Mouse (Mus musculus) midbrain, embryonic 12.5 days (tissue): ENCODE measurements around the gene Gpalpp1. TPM values are rescaled to one million over a fixed set of nuclear protein-coding genes. Genes with fewer than 3 reads are reported as not detected.

ENCODE experiments used
- ATAC-seq: fragments of 200-750 bp; cut with Nextera tagmentation; 2 replicates; pipeline ENCODE4 v1.8.0; 2017; ENCODE audit warnings: low read depth, moderate TSS enrichment, moderate library complexity; ENCODE audit not compliant: low FRiP score
- H3K27ac ChIP-seq: fragments of 300-500 bp; sonication (generic); replicated peaks from 2 replicates; pipeline ENCODE4 v1.5.1; 2016; ENCODE audit warnings: mild to moderate bottlenecking
- H3K27me3 ChIP-seq: fragments of 300-500 bp; sonication (generic); 2 replicates; pipeline ENCODE4 v1.6.1; 2016; ENCODE audit warnings: mild to moderate bottlenecking
- H3K36me3 ChIP-seq: fragments of 300-500 bp; sonication (generic); 2 replicates; pipeline ENCODE4 v1.6.1; 2016
- H3K4me1 ChIP-seq: fragments of 300-500 bp; sonication (generic); 2 replicates; pipeline ENCODE4 v1.6.1; 2016
- H3K4me2 ChIP-seq: fragments of 300-500 bp; sonication (generic); replicated peaks from 2 replicates; pipeline ENCODE4 v1.6.1; 2016; ENCODE audit warnings: mild to moderate bottlenecking, moderate library complexity
- H3K4me3 ChIP-seq: fragments of 300-500 bp; sonication (generic); 2 replicates; pipeline ENCODE4 v1.5.1; 2016; ENCODE audit warnings: mild to moderate bottlenecking
- H3K9ac ChIP-seq: fragments of 300-500 bp; sonication (generic); replicated peaks from 2 replicates; pipeline ENCODE4 v1.6.1; 2016; ENCODE audit warnings: mild to moderate bottlenecking, moderate library complexity
- H3K9me3 ChIP-seq: fragments of 300-500 bp; sonication (generic); 2 replicates; pipeline ENCODE4 v1.6.1; 2016; ENCODE audit warnings: mild to moderate bottlenecking
- WGBS: fragments of 180-500 bp; shearing (Covaris S2); methylation state at CpG from one replicate; pipeline ENCODE4 v1.1.7; 2016; 5-methylcytosine and 5-hydroxymethylcytosine counted together
- polyA plus RNA-seq: library from polyadenylated mRNA; unstranded; fragments of >200 nt; fragmentation: Nextera tagmentation; extraction: Ambion mirVana; gene quantifications from 2 replicates; pipeline ENCODE4 v1.2.1, GENCODE M21; 2016

The Gpalpp1 gene
- polyA plus RNA-seq, 1 experiment from 2014 or later, result 19.2 TPM

DNA sequence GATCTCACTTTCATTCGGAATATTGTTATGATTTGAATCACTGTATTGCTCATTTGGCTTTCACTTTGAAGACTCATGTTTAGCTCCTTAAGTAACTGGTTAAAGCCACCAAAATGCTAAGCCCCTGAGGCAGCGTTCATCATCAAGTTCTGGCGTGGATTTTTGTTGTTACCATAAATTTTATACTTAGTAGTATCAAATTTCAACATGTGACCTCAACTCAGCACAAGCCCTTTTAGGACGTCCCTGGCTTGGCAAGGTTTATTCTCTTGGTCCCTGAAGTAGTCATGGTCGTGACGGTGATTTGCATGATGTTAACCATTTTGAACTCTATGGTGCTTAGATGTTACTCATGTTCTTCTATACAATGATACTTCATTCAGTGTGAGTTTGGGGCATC, 36.5 kb upstream of the Gpalpp1 start:
- Histone ChIP-seq H3K36me3 (no peaks in the 10 kb centered on the region), H3K9ac (no peak overlapping the region), H3K27ac (no peak overlapping the region), H3K4me1 (peaks cover 11% of the 10 kb centered on the region; the same call in 1 of the 2 replicates), H3K27me3 (0 out of 2 replicates have a peak, but pooled peaks cover 4% of the 10 kb centered on the region), H3K4me3 (no peak overlapping the region), H3K9me3 (no peaks in the 10 kb centered on the region), H3K4me2 (no peak overlapping the region)
- ATAC-seq, result no peak
- 88% methylated on average over 6 of the region's 6 CpGs for WGBS

DNA sequence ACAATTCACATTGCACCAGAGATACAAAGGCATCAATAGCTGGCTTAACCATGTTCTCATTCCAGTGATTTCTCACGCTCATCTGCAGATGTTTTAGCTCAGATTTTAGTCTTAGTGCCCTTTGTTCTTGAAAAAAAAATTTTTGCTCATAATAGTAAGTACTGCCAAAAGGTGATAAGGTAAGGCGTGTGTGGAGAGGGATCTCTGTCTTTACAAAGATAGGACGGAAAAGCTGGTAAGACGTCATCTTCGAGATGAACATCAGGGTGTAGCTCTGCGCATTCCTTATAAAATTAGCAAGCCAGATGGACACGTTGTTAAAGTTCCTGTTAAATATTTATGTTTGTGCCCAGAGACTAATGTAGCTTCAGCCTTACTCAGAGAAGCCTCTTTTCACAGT, 35.3 kb upstream of the Gpalpp1 start:
- 46% methylated on average over 7 of the region's 7 CpGs for WGBS
- Histone ChIP-seq H3K9me3 (no peaks in the 10 kb centered on the region), H3K27ac (no peak overlapping the region), H3K4me1 (peaks cover 6% of the 10 kb centered on the region; the same call in 1 of the 2 replicates), H3K36me3 (no peaks in the 10 kb centered on the region), H3K4me3 (no peak overlapping the region), H3K27me3 (0 out of 2 replicates have a peak, but pooled peaks cover 4% of the 10 kb centered on the region), H3K9ac (no peak overlapping the region), H3K4me2 (no peak overlapping the region)
- ATAC-seq, result no peak

DNA sequence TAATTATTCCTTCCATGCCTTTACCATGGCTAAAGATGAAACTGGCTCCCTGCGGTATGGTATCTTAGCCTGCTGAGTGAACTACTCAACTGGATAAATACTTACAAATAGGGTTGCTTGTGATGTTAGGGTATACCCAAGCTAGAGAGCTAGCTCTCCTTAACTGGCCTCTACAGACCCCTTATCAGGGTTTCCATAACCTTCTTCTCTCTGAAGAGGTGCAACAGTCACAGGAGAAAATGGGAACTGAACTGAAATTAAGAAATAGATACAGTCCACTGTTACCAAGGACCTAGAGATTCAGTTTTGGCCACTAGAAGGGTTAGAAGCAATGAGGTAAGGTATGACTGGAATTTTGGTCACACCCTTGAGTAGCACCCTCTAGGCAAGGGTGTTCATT, 34.7 kb upstream of the Gpalpp1 start:
- Histone ChIP-seq H3K4me1 (peaks cover 6% of the 10 kb centered on the region; the same call in 1 of the 2 replicates), H3K4me2 (no peak overlapping the region), H3K9me3 (no peaks in the 10 kb centered on the region), H3K27ac (no peak overlapping the region), H3K36me3 (no peaks in the 10 kb centered on the region), H3K4me3 (no peak overlapping the region), H3K27me3 (0 out of 2 replicates have a peak, but pooled peaks cover under 1% of the 10 kb centered on the region), H3K9ac (no peak overlapping the region)
- no peak for ATAC-seq
- 71% methylated on average over 1 of the region's 1 CpGs for WGBS

DNA sequence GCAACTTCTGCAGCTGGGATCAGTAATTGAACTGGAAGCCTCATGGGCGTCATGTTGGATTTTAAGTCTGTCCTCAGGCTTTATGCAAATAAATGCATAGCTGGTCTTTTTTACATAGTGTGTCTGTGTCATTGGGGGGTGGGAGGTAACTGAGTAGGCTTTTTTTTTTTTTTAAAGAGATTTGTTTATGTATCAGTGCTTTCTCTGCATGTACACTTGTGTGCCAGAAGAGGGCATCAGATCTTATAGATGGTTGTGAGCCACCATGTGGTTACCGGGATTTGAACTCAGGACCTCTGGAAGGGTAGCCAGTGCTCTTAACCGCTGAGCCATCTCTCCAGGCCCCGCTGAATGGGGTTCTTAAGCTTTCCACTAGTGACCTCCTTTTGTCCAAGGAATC, 24.4 kb upstream of the Gpalpp1 start:
- H3K27ac ChIP-seq, result no peak overlapping the region
- ATAC-seq, result no peak
- no peak overlapping the region for H3K9ac ChIP-seq
- H3K36me3 ChIP-seq, result peaks cover 61% of the 10 kb centered on the region
- H3K4me1 ChIP-seq, result no peaks in the 10 kb centered on the region
- WGBS, result 95% methylated on average over 4 of the region's 4 CpGs
- H3K4me2 ChIP-seq, result no peak overlapping the region
- H3K27me3 ChIP-seq, result no peaks in the 10 kb centered on the region
- H3K9me3 ChIP-seq, result no peaks in the 10 kb centered on the region
- no peak overlapping the region for H3K4me3 ChIP-seq

DNA sequence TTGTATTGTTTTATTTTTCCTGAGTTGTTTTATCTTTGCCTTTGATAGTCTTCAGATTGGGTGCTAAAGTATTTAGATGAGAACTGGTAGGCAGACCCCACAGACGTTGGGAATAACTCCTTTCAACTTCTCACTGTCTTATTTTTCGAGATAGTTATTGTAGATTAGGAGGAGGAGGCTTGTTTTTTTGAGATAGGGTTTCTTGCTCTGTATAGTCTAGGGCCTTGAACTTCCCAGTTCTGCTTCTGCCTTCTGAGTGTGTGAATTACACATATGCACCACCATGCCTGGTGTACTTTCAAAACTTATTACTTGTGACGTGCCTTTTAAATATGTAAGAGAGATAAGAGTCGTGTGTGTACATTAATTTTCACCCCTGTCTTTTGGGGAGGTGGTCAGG, 17.6 kb upstream of the Gpalpp1 start:
- WGBS, result 92% methylated on average over 4 of the region's 4 CpGs
- H3K4me1 ChIP-seq, result no peaks in the 10 kb centered on the region
- H3K9ac ChIP-seq, result no peak overlapping the region
- no peak overlapping the region for H3K4me2 ChIP-seq
- no peak overlapping the region for H3K4me3 ChIP-seq
- H3K27ac ChIP-seq, result no peak overlapping the region
- H3K36me3 ChIP-seq, result peaks cover 86% of the 10 kb centered on the region
- H3K27me3 ChIP-seq, result no peaks in the 10 kb centered on the region
- H3K9me3 ChIP-seq, result no peaks in the 10 kb centered on the region
- no peak for ATAC-seq

DNA sequence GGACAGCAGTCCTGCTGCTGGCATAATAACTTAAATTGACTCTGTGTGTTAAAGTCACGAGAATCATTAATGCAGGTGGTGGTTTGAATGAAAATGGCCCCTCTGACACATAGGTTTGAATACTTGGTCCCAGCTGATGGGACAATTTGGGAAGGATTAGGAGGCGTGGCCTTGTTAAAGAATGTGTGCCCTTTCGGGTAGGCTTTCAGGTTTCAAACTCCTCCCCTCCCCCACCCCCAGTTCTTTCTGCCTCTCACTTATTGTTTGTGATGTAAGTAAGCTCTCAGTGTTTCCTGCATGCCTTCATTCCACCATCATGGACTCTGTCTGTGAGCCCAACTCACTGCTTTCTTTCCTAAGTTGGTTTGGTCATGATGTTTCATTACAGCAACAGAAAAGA, 16.8 kb upstream of the Gpalpp1 start:
- Histone ChIP-seq H3K9ac (no peak overlapping the region), H3K27ac (no peak overlapping the region), H3K4me3 (no peak overlapping the region), H3K4me2 (no peak overlapping the region), H3K36me3 (peaks cover 83% of the 10 kb centered on the region), H3K4me1 (no peaks in the 10 kb centered on the region), H3K27me3 (no peaks in the 10 kb centered on the region), H3K9me3 (no peaks in the 10 kb centered on the region)
- no peak for ATAC-seq
- WGBS, result 83% methylated on average over 3 of the region's 3 CpGs

DNA sequence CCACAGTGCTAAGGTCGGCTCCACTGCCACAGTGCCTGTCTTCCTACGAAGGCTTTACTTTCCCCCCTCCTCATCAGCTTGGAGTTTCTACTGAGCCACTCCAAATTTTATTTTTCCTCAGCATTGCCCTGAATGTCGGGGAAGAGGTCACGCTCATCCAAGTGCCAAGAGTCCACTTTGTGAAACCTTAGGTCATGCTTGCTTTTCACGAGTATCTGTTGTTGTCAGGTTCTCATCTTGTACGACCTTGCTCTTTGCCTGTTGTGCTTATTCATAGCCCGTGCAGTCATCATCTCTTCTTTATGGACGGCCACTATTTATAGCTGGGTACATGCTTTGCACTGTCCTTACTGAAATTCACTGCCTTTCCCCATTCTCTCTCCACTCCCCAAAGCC, 12.1 kb upstream of the Gpalpp1 start:
- Histone ChIP-seq H3K36me3 (peaks cover 75% of the 10 kb centered on the region), H3K9ac (no peak overlapping the region), H3K4me3 (no peak overlapping the region), H3K4me2 (no peak overlapping the region), H3K4me1 (no peaks in the 10 kb centered on the region), H3K27me3 (no peaks in the 10 kb centered on the region), H3K27ac (no peak overlapping the region), H3K9me3 (no peaks in the 10 kb centered on the region)
- WGBS, result 94% methylated on average over 8 of the region's 8 CpGs
- no peak for ATAC-seq

DNA sequence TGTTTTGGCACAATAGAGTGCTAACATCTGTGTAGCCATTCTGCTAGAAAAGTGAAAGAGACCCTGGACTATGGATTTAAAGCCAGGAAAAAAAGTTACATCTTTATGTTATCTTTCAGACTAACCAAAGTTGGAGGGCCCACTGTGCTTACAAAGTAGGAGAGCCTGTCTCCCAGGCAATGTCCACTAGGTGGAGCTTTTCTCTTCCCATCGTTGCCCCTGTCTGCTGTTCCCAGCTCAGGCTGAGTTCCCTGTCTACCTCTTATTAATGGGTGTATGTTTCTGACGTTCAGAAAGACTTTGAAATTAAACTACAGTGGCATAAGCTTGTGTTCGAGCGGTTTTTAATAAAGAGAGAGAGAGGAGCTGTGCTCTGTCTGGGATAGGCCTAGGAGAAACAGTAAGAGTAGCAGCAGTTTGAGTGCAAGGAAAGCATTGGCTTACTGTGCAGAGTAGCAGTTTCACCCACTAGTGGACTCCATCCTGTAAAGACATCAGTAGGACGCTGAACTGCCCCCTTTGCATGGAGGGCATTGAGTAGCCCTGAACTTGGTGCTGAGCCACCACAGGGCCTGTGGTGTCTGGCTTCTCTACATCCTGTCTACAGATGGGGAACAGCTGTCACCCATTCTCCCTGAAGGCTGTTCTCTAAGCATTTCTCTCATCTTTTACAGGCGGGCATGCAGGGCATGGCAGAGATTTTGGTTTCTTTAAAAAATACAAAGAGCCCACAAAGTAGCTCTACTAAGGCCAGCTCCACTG, 11.5 kb upstream of the Gpalpp1 start:
- H3K27me3 ChIP-seq, result no peaks in the 10 kb centered on the region
- H3K27ac ChIP-seq, result no peak overlapping the region
- no peak overlapping the region for H3K9ac ChIP-seq
- WGBS, result 65% methylated on average over 6 of the region's 6 CpGs
- H3K9me3 ChIP-seq, result no peaks in the 10 kb centered on the region
- peaks cover 75% of the 10 kb centered on the region for H3K36me3 ChIP-seq
- no peak overlapping the region for H3K4me3 ChIP-seq
- no peaks in the 10 kb centered on the region for H3K4me1 ChIP-seq
- ATAC-seq, result no peak
- H3K4me2 ChIP-seq, result no peak overlapping the region

DNA sequence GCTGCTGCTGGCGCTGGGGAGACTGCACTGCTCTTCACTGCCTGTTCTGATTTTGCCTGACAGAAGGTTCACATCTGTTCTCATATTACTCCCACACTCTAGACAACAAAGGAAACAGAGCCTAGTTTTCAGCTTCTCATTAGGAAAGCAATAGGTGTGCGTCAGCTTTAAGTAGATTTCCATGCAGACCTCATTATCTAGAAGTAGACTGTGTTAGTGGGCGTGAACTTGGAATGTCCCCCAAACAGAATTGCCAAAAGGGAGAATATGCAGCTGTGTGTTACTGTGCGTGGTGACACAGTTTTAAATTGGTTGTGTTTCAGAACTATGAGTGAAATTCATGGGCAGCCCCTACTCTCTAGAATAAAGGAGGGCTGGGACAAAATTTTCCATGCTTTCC, 9.9 kb upstream of the Gpalpp1 start:
- Histone ChIP-seq H3K9ac (no peak overlapping the region), H3K4me2 (no peak overlapping the region), H3K4me1 (no peaks in the 10 kb centered on the region), H3K27me3 (no peaks in the 10 kb centered on the region), H3K9me3 (no peaks in the 10 kb centered on the region), H3K27ac (no peak overlapping the region), H3K4me3 (no peak overlapping the region), H3K36me3 (peaks cover 74% of the 10 kb centered on the region)
- 89% methylated on average over 4 of the region's 4 CpGs for WGBS
- ATAC-seq, result no peak

DNA sequence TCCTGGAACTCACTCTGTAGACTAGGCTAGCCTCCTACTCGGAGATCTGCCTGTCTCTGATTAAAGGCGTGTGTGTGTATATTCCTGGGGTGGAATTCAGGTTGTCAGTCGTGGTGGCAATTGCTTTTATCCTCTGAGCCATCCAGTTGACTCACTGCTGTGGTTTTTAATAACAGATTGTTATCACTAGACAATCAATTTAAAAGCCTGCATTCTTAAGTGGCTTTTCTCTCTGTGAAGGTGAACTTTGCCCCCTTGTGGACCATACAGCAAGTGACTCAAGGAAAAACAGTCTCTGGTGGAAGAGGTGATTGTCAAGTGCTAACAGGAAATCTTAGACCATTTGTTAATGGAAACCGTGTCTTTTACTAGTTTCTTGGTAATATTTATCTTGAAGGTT, 8.4 kb upstream of the Gpalpp1 start:
- no peak for ATAC-seq
- no peaks in the 10 kb centered on the region for H3K4me1 ChIP-seq
- 76% methylated on average over 4 of the region's 4 CpGs for WGBS
- H3K9ac ChIP-seq, result no peak overlapping the region
- H3K36me3 ChIP-seq, result peaks cover 72% of the 10 kb centered on the region
- H3K4me3 ChIP-seq, result no peak overlapping the region
- no peaks in the 10 kb centered on the region for H3K27me3 ChIP-seq
- no peak overlapping the region for H3K4me2 ChIP-seq
- H3K27ac ChIP-seq, result no peak overlapping the region
- no peaks in the 10 kb centered on the region for H3K9me3 ChIP-seq

DNA sequence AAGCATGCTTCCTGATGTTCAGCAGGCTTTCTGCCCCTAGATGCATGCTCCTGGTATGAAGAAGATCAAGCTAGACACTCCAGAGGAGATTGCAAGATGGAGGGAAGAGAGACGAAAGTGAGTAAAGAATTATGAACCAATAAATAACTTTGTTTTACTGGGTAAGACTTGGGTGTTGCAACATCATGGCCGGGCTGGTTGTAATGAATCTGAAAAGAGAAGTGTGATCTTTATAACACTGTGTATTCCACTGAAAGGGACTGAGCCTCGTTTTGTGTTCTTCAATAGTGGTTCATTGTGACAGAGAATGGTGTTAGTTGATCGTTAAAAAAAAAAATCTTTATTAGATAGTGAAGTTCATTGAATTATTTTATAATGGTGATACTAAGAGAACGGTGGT, 5.2 kb upstream of the Gpalpp1 start:
- ATAC-seq, result no peak
- no peak overlapping the region for H3K9ac ChIP-seq
- H3K27ac ChIP-seq, result no peak overlapping the region
- WGBS, result 93% methylated on average over 5 of the region's 5 CpGs
- H3K4me1 ChIP-seq, result peaks cover 8% of the 10 kb centered on the region; the same call in 1 of the 2 replicates
- H3K4me2 ChIP-seq, result no peak overlapping the region
- no peaks in the 10 kb centered on the region for H3K9me3 ChIP-seq
- peaks cover 58% of the 10 kb centered on the region for H3K36me3 ChIP-seq
- no peak overlapping the region for H3K4me3 ChIP-seq
- no peaks in the 10 kb centered on the region for H3K27me3 ChIP-seq

DNA sequence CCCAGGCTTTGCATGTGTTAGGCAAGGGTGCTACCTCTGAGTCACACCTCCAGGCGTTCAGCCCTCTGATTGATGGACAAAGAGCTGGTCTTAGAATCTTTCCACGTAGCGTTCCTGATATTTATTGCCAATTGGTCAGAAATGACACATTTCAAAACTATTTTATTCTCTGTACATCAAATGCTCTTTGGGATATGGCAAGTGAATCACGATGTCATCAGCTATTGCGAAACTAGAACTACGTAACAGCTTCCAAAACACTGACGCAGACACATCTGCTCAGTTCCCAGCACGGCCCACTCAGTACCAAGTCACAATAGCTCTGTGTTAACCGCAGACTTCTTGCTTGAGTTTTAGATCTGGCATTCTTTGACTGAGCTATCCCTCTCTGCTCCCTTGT, 11.0 kb downstream of the Gpalpp1 start:
- no peak for ATAC-seq
- Histone ChIP-seq H3K4me1 (no peaks in the 10 kb centered on the region), H3K27ac (no peak overlapping the region), H3K9ac (no peak overlapping the region), H3K4me3 (no peak overlapping the region), H3K27me3 (no peaks in the 10 kb centered on the region), H3K9me3 (no peaks in the 10 kb centered on the region), H3K36me3 (peaks cover 74% of the 10 kb centered on the region), H3K4me2 (no peak overlapping the region)
- 95% methylated on average over 9 of the region's 9 CpGs for WGBS

DNA sequence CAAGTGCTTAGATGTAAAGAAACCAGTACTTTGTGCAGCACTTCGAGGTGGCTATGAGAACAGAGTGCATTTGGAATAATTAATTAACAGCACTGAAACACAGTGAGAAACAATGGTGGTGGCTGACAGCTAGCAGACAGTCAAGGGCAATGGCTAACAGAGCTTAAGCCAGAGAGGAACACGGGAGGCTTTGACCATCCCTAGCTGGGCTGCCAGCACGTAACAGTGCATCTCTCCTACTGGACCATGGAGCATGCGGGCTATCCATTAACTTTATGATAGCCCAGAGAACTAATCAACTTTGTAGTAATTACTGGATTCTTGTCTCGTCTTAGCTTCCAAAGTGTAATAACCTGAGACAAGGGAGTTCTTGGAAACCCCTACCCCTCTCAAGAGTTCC, 12.7 kb downstream of the Gpalpp1 start:
- Histone ChIP-seq H3K4me3 (no peak overlapping the region), H3K4me2 (no peak overlapping the region), H3K9me3 (no peaks in the 10 kb centered on the region), H3K9ac (no peak overlapping the region), H3K27ac (no peak overlapping the region), H3K27me3 (no peaks in the 10 kb centered on the region), H3K4me1 (no peaks in the 10 kb centered on the region), H3K36me3 (peaks cover 76% of the 10 kb centered on the region)
- WGBS, result 91% methylated on average over 5 of the region's 5 CpGs
- no peak for ATAC-seq
